Mouse (Mus musculus): ENCODE results near the gene Dok5. TPM values are rescaled to one million over a fixed set of nuclear protein-coding genes. Genes with fewer than 3 reads are reported as not detected.

Dok5 gene
- total and polyA plus RNA-seq, 2 experiments from 2014 or later, result 29.7 to 38.0 TPM

DNA sequence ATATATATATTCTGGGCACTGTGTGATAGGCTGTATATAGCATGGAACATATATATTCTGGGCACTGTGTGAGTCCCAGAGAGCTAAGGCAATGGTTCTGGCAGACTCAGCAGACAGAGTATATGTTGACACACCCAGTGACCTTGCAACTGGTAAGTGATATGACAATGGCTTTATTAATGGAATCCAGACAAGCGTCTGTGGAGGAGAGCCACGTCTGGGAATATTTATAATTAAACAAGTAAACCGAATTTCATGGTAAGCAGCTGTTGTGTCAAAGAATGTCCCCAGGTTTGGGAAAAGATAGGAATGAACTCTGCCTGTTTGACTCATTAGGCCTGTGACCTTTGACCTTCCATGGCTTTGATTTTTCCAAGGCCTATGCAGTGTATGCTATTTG lies 2.8 kb downstream of the Dok5 start:
- Histone ChIP-seq H3K4me3 (ENCODE audit: low read length) (no peak overlapping the region), H3K9ac (replicated peaks; ENCODE audit: low read length) (no peak overlapping the region), H3K36me3 (ENCODE audit: insufficient read depth, low read length) (no peaks in the 10 kb centered on the region), H3K4me1 (ENCODE audit: insufficient read depth, low read length) (peaks cover 2% of the 10 kb centered on the region; the same call in 1 of the 2 replicates), H3K27ac (no peak overlapping the region), H3K27me3 (ENCODE audit: insufficient read depth, low read length) (no peaks in the 10 kb centered on the region), H3K4me2 (ENCODE audit: low read depth, low read length) (peak overlapping the region; percentile 1; the same call in 1 of the 2 replicates), H3K9me3 (ENCODE audit: low read length) (no peaks in the 10 kb centered on the region)
- no peak for DNase-seq (ENCODE audit: low spot score)
- TF ChIP-seq CTCF (IDR thresholded peaks at IDR 0.05; ENCODE audit: low read depth), result no peak
- WGBS, result 51% methylated on average over 3 of the region's 3 CpGs
- no peak for ATAC-seq

DNA sequence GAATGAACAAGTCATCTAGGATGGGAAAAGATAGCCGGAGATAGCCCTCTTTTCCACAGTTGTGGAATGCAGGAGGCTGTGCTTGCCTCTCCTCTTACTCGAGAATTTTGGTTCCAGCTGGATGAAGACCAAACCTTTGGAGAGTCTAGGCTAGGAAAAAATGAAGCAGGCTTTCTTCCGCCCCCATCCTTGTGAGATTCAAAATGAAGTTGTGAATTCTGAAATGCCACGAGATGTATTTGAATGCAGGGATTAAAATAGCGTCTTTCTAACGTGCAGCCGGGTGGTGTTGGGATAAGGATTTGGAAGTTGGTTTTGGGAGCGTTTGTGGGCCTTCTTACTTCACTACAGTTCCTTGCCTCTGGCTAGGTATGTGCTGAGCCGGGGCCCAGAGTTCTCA lies 6.8 kb downstream of the Dok5 start:
- no peaks in the 10 kb centered on the region for H3K27me3 ChIP-seq (ENCODE audit: insufficient read depth, low read length)
- no peak overlapping the region for H3K9ac ChIP-seq (replicated peaks; ENCODE audit: low read length)
- no peak overlapping the region for H3K4me2 ChIP-seq (ENCODE audit: low read depth, low read length)
- DNase-seq (ENCODE audit: low spot score), result no peak
- no peaks in the 10 kb centered on the region for H3K36me3 ChIP-seq (ENCODE audit: insufficient read depth, low read length)
- H3K4me3 ChIP-seq (ENCODE audit: low read length), result no peak overlapping the region
- TF ChIP-seq CTCF (IDR thresholded peaks at IDR 0.05; ENCODE audit: low read depth), result no peak
- WGBS, result 87% methylated on average over 9 of the region's 9 CpGs
- ATAC-seq, result no peak
- no peak overlapping the region for H3K27ac ChIP-seq
- H3K9me3 ChIP-seq (ENCODE audit: low read length), result no peaks in the 10 kb centered on the region
- no peaks in the 10 kb centered on the region; the same call in none of the 2 replicates for H3K4me1 ChIP-seq (ENCODE audit: insufficient read depth, low read length)

DNA sequence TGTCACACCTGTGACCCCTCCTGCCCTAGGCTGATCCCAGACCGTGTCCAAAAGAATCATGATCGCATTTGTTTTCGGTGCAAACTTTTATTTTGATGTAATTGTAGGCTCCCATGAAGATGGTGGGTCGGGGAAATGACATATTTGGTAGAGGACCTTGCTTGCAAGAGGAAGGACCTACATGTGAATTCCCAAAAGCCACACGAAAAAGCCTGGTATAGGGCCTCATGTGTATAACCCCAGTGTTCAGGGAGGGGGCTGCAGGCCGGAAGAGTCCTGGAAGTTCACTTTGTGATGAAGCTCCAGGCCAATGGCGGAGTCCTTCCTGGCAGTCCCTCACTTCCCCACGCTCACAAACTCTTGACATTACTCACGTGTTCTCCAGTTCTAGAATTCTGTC lies 7.3 kb downstream of the Dok5 start:
- H3K9me3 ChIP-seq (ENCODE audit: low read length), result no peaks in the 10 kb centered on the region
- TF ChIP-seq CTCF (IDR thresholded peaks at IDR 0.05; ENCODE audit: low read depth), result no peak
- no peaks in the 10 kb centered on the region; the same call in none of the 2 replicates for H3K4me1 ChIP-seq (ENCODE audit: insufficient read depth, low read length)
- H3K9ac ChIP-seq (replicated peaks; ENCODE audit: low read length), result no peak overlapping the region
- no peak overlapping the region for H3K4me2 ChIP-seq (ENCODE audit: low read depth, low read length)
- 94% methylated on average over 9 of the region's 9 CpGs for WGBS
- ATAC-seq (no peak), DNase-seq (ENCODE audit: low spot score) (no peak)
- no peaks in the 10 kb centered on the region for H3K36me3 ChIP-seq (ENCODE audit: insufficient read depth, low read length)
- H3K27ac ChIP-seq, result 0 out of 2 replicates have a peak overlapping the region, but pooled peaks have one; percentile 11
- no peaks in the 10 kb centered on the region for H3K27me3 ChIP-seq (ENCODE audit: insufficient read depth, low read length)
- H3K4me3 ChIP-seq (ENCODE audit: low read length), result no peak overlapping the region

DNA sequence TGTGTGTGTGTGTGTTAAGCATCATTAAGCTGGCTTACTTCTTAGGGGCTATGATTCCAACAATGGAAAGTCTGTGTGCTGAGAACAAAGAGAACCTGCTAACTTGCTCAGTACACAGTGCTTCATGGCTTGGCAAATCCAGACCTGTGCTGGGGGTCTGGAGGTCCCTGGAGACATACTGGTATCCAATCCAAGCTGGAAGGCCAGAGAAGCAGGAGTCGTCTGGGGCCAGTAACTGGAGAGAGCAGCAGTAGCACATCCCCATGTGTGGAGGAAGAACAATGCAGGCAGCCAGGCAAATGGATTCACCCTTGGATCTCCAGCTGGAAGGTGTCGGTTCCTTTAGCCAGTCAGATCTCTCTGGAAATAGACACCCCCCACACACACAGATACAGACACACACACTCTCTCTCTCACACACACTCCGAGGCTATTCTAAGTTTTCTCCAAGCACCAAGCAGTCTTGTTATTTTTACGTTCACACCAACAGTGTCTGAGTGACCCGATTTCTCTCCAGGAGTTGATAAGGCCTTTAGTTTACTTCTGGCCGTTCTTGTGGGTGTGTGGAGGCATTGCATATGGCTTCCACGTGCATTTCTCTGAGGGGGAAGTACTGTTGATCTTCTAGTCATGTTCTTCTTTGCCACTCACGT lies 8.2 kb downstream of the Dok5 start:
- TF ChIP-seq CTCF (IDR thresholded peaks at IDR 0.05; ENCODE audit: low read depth), result no peak
- H3K4me3 ChIP-seq (ENCODE audit: low read length), result no peak overlapping the region
- no peak overlapping the region for H3K9ac ChIP-seq (replicated peaks; ENCODE audit: low read length)
- 53% methylated on average over 8 of the region's 8 CpGs for WGBS
- H3K4me1 ChIP-seq (ENCODE audit: insufficient read depth, low read length), result no peaks in the 10 kb centered on the region; the same call in none of the 2 replicates
- no peaks in the 10 kb centered on the region for H3K36me3 ChIP-seq (ENCODE audit: insufficient read depth, low read length)
- H3K4me2 ChIP-seq (ENCODE audit: low read depth, low read length), result no peak overlapping the region
- DNase-seq (ENCODE audit: low spot score) (peak; percentile 28), ATAC-seq (peak; percentile 35; the same call in 1 of the 2 replicates)
- H3K27ac ChIP-seq, result peak overlapping the region; percentile 36; the same call in 1 of the 2 replicates
- H3K27me3 ChIP-seq (ENCODE audit: insufficient read depth, low read length), result no peaks in the 10 kb centered on the region
- no peaks in the 10 kb centered on the region for H3K9me3 ChIP-seq (ENCODE audit: low read length)

DNA sequence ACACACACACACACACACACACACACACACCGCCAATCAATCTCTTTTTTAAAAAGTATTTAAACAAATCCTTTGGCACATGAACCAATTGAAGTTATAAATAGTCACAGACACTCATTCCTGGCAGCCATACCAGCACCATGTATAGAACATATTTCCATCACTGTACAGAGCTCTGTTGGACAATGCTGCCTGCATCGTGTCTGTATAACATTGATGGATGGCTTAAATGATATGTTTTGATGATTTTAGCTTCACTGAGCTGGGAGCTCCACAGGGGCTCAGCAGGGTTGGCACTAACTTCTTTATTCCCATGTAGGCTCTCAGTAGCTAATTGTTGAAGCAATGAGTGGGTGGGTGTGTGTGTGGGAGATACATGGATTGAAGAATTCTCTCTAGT lies 11.9 kb downstream of the Dok5 start:
- DNase-seq (ENCODE audit: low spot score), result no peak
- H3K4me3 ChIP-seq (ENCODE audit: low read length), result no peak overlapping the region
- no peak for ATAC-seq

DNA sequence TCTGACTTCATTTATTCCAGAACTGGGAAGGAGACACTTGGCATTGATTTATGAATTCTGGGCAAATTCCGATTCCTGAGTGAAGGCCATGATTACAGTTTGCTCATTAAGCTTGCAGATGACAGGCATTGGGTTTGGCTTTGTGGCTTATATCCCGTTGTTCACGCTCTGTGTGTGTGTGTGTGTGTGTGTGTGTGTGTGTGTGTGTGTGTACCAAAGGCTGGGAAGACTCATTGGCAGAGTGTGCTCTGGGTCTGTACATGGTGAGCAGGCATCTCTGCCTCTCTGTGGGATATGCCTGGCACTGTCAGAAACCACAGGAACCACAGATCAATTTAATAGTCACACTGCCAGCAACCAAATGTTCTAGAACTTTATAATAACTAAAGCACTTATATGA lies 17.3 kb downstream of the Dok5 start:
- H3K36me3 ChIP-seq (ENCODE audit: insufficient read depth, low read length), result no peaks in the 10 kb centered on the region
- H3K4me1 ChIP-seq (ENCODE audit: insufficient read depth, low read length), result peaks cover 6% of the 10 kb centered on the region
- H3K27ac ChIP-seq, result no peak overlapping the region
- TF ChIP-seq CTCF (IDR thresholded peaks at IDR 0.05; ENCODE audit: low read depth), result no peak
- no peaks in the 10 kb centered on the region for H3K9me3 ChIP-seq (ENCODE audit: low read length)
- ATAC-seq (no peak), DNase-seq (ENCODE audit: low spot score) (peak; percentile 52)
- 40% methylated on average over 3 of the region's 3 CpGs for WGBS
- no peak overlapping the region for H3K4me2 ChIP-seq (ENCODE audit: low read depth, low read length)
- no peaks in the 10 kb centered on the region for H3K27me3 ChIP-seq (ENCODE audit: insufficient read depth, low read length)
- no peak overlapping the region for H3K9ac ChIP-seq (replicated peaks; ENCODE audit: low read length)
- H3K4me3 ChIP-seq (ENCODE audit: low read length), result no peak overlapping the region

More for the DNA sequence above, 11.9 kb downstream of the Dok5 start:
- TF ChIP-seq CTCF (IDR thresholded peaks at IDR 0.05; ENCODE audit: low read depth), result no peak
- Histone ChIP-seq H3K36me3 (ENCODE audit: insufficient read depth, low read length) (no peaks in the 10 kb centered on the region), H3K9me3 (ENCODE audit: low read length) (no peaks in the 10 kb centered on the region), H3K9ac (replicated peaks; ENCODE audit: low read length) (no peak overlapping the region), H3K27ac (no peak overlapping the region), H3K27me3 (ENCODE audit: insufficient read depth, low read length) (no peaks in the 10 kb centered on the region), H3K4me1 (ENCODE audit: insufficient read depth, low read length) (no peaks in the 10 kb centered on the region; the same call in none of the 2 replicates), H3K4me2 (ENCODE audit: low read depth, low read length) (no peak overlapping the region)
- WGBS, result 49% methylated on average over 2 of the region's 2 CpGs

DNA sequence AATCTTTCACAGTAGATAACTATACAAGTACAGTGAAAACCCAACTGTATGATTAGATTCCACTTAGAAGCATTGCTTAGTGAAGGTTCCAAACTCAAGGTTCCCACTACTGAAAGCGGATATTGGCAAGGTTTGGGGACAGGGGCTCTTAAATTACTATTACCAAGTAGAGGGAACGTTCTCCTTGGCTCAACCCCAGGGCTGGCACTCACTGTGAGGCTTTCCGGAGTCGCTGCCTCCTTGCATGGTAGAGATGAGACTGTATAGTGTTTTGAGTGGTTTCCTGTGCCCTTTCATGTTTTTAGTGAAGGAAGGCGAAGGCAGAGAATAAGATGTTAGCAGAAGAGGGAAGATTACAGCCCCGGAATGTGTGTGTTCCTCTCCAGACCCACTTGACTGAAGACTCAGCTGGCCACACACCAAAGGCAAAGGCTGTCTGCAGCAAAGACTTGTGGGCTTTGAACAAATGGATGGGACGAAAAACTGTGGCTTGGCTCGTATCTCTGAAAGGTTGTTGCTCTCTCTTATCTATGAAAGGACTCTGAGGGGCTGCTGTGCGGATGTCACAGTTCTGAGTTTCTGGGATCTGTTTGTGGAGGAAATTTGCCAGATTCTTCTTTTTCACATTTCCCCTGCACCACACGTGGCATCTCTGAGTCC lies 20.7 kb downstream of the Dok5 start:
- DNase-seq (ENCODE audit: low spot score) (no peak), ATAC-seq (no peak)
- Histone ChIP-seq H3K27ac (no peak overlapping the region), H3K4me3 (ENCODE audit: low read length) (no peak overlapping the region), H3K27me3 (ENCODE audit: insufficient read depth, low read length) (no peaks in the 10 kb centered on the region), H3K36me3 (ENCODE audit: insufficient read depth, low read length) (no peaks in the 10 kb centered on the region), H3K9me3 (ENCODE audit: low read length) (no peaks in the 10 kb centered on the region), H3K9ac (replicated peaks; ENCODE audit: low read length) (no peak overlapping the region), H3K4me1 (ENCODE audit: insufficient read depth, low read length) (peaks cover 15% of the 10 kb centered on the region), H3K4me2 (ENCODE audit: low read depth, low read length) (no peak overlapping the region)
- no peak for TF ChIP-seq CTCF (IDR thresholded peaks at IDR 0.05; ENCODE audit: low read depth)
- WGBS, result 61% methylated on average over 10 of the region's 10 CpGs
